35 mouse cellular contexts compared by ENCODE assay signal in the genomic region with DNA sequence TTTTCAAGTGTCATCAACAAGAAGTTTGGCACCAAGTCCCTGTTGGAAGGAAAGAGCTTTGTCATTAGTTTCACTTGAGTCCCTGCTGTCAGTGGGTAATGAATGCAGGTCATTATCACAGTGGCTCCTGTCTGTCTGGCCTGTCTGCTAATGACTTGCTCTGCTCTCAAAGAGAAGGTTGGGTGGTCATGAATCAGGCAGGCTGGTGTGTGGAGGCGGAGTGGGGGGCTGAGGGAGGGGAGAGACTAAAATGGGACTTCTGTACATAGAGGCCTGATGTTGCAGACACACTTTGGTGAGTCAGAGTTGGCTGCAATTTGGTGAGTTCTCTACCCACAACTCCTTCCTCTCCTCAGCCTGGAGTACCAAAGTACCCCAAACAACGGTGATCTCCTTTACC. TPM values are rescaled to one million over a fixed set of nuclear protein-coding genes. Genes with fewer than 3 reads are reported as not detected.
DNase-seq lines count a peak whose midpoint lies in the region; ATAC-seq and TF ChIP-seq lines count a peak whose summit lies in the region.
"Had no signal": no experiment of that assay in that cellular context is flagged by ENCODE, and none has a peak within 500 bp of the region (broad histone marks: within the 10 kb centered on the region; RNA-seq: fewer than 3 reads in every experiment).

No protein-coding gene starts in this region.

- H3K27ac ChIP-seq in forebrain, embryonic 11.5 days (ENCODE audit: low read depth, low read length): no peak overlapping the region
- H3K27ac ChIP-seq: embryonic facial prominence, embryonic 13.5 days; forebrain, embryonic 10.5 days; heart, embryonic 10.5 days; heart, embryonic 15.5 days; hindbrain, embryonic 12.5 days; limb, embryonic 10.5 days; limb, embryonic 15.5 days; liver, embryonic 13.5 days; macrophage; neural tube, embryonic 12.5 days; stomach, embryonic 15.5 days had no signal

- H3K4me3 ChIP-seq in forebrain, embryonic 11.5 days (ENCODE audit: low read depth, low read length): no peak overlapping the region
- H3K4me3 ChIP-seq: embryonic facial prominence, embryonic 13.5 days; forebrain, embryonic 10.5 days; heart, embryonic 10.5 days; heart, embryonic 15.5 days; hindbrain, embryonic 12.5 days; limb, embryonic 10.5 days; limb, embryonic 15.5 days; liver, embryonic 13.5 days; myocyte; neural tube, embryonic 12.5 days; stomach, embryonic 15.5 days had no signal

- no peaks in the 10 kb centered on the region for H3K27me3 ChIP-seq in forebrain, embryonic 11.5 days (ENCODE audit: control insufficient read depth, insufficient read depth, low read length)
- H3K27me3 ChIP-seq: embryonic facial prominence, embryonic 13.5 days; heart, embryonic 15.5 days; hindbrain, embryonic 12.5 days; limb, embryonic 15.5 days; liver, embryonic 13.5 days; neural tube, embryonic 12.5 days; stomach, embryonic 15.5 days had no signal

- no peak for ATAC-seq in forebrain, embryonic 11.5 days (replicated peaks; ENCODE audit: low FRiP score)
- ATAC-seq: activated CD4-positive, CD25-positive, alpha-beta regulatory T cell, adult 4 months; CD4-positive, CD25-positive, alpha-beta regulatory T cell, adult 4 months; forebrain, postnatal 0 days; intestine, postnatal 0 days; lung, postnatal 0 days; midbrain, embryonic 16.5 days had no signal

- DNase-seq in layer of hippocampus, adult 9-11 months: peak; percentile 26
- DNase-seq in layer of hippocampus, adult 9-10 months (ENCODE audit: low spot score): no peak
- DNase-seq in right cerebral cortex, adult 2 months (ENCODE audit: low spot score in 2 of 2): peak; percentile 13 to 17
- no peak for DNase-seq in right cerebral cortex, postnatal 4 days
- DNase-seq in brain, embryonic 14.5 days (ENCODE audit: low read depth): peak; percentile 9
- no peak for DNase-seq in forebrain, embryonic 11.5 days (ENCODE audit: low spot score)
- no peak for DNase-seq in kidney, postnatal 36 days
- DNase-seq: adrenal gland, adult 2 months; adrenal gland, postnatal 36 days; cerebellum, adult 11 months; cerebellum, adult 9-11 months; forebrain, postnatal 0 days; gastrocnemius, postnatal 14 days; kidney, adult 9 months; kidney, postnatal 14 days; liver, embryonic 13.5 days; lung, adult 18-20 months; thymus, postnatal 14 days had no signal

- no peak overlapping the region for H3K4me2 ChIP-seq in forebrain, embryonic 11.5 days (ENCODE audit: low read depth, low read length, severe bottlenecking)
- H3K4me2 ChIP-seq: embryonic facial prominence, embryonic 13.5 days; heart, embryonic 15.5 days; hindbrain, embryonic 12.5 days; limb, embryonic 15.5 days; liver, embryonic 13.5 days; neural tube, embryonic 12.5 days; stomach, embryonic 15.5 days had no signal

- H3K9ac ChIP-seq in forebrain, embryonic 11.5 days (ENCODE audit: low read length): no peak overlapping the region
- H3K9ac ChIP-seq: embryonic facial prominence, embryonic 13.5 days; forebrain, postnatal 0 days; heart, embryonic 15.5 days; hindbrain, embryonic 12.5 days; limb, embryonic 15.5 days; liver, embryonic 13.5 days; neural tube, embryonic 12.5 days; stomach, embryonic 15.5 days had no signal

- no peaks in the 10 kb centered on the region for H3K9me3 ChIP-seq in forebrain, embryonic 11.5 days (ENCODE audit: control insufficient read depth, low read length)
- H3K9me3 ChIP-seq: embryonic facial prominence, embryonic 13.5 days; forebrain, embryonic 10.5 days; heart, embryonic 10.5 days; heart, embryonic 15.5 days; hindbrain, embryonic 12.5 days; limb, embryonic 10.5 days; limb, embryonic 15.5 days; liver, embryonic 13.5 days; neural tube, embryonic 12.5 days; stomach, embryonic 15.5 days had no signal

- TF ChIP-seq POLR2A in brain, embryonic 14.5 days (IDR thresholded peaks at IDR 0.05; ENCODE audit: borderline replicate concordance, extremely low read depth, insufficient read depth, insufficient read length, poor library complexity, severe bottlenecking): no peak

- 64% methylated on average over 2 of the region's 2 CpGs for WGBS in forebrain, embryonic 11.5 days

- TF ChIP-seq CTCF in brain, embryonic 14.5 days (IDR thresholded peaks at IDR 0.05; ENCODE audit: borderline replicate concordance, extremely low read depth, insufficient read depth, insufficient read length): no peak

- H3K36me3 ChIP-seq in forebrain, embryonic 11.5 days (ENCODE audit: control insufficient read depth, insufficient read depth, low read length): no peaks in the 10 kb centered on the region
- H3K36me3 ChIP-seq: embryonic facial prominence, embryonic 13.5 days; forebrain, embryonic 10.5 days; heart, embryonic 10.5 days; heart, embryonic 15.5 days; hindbrain, embryonic 12.5 days; limb, embryonic 10.5 days; limb, embryonic 15.5 days; liver, embryonic 13.5 days; neural tube, embryonic 12.5 days; stomach, embryonic 15.5 days had no signal

- no peaks in the 10 kb centered on the region for H3K4me1 ChIP-seq in forebrain, embryonic 11.5 days (replicated peaks; ENCODE audit: control insufficient read depth, insufficient read depth, low read length)
- H3K4me1 ChIP-seq: embryonic facial prominence, embryonic 13.5 days; forebrain, embryonic 10.5 days; heart, embryonic 10.5 days; heart, embryonic 15.5 days; hindbrain, embryonic 12.5 days; limb, embryonic 10.5 days; limb, embryonic 15.5 days; liver, embryonic 13.5 days; neural tube, embryonic 12.5 days; stomach, embryonic 15.5 days had no signal

RNA-seq across cellular contexts. Expression of gene Foxi2, which starts 20.8 kb away (rescaled TPM):
- not detected in 2 replicates for polyA plus RNA-seq in brain, embryonic 14.5 days (2012; rRNA removed)
- polyA plus RNA-seq in forebrain, embryonic 11.5 days (2014; fragmentation: Nextera tagmentation; extraction: Ambion mirVana): 0.91 and 1.1 TPM in 2 replicates
- polyA plus RNA-seq: activated CD4-positive, CD25-positive, alpha-beta regulatory T cell, adult 4 months; adrenal gland, adult 2 months; CD4-positive, CD25-positive, alpha-beta regulatory T cell, adult 4 months; heart, embryonic 15.5 days; intestine, postnatal 0 days; limb, embryonic 15.5 days; liver, embryonic 13.5 days; lung, postnatal 0 days; macrophage; midbrain, embryonic 16.5 days; myocyte; neural tube, embryonic 12.5 days; stomach, embryonic 15.5 days; urinary bladder, adult 2 months had no signal

Comparison
In these comparisons a context has a peak if more than half of its experiments do, and no peak if none do; other contexts are left out.
1. DNase-seq: peak in layer of hippocampus, adult 9-11 months (single experiment), right cerebral cortex, adult 2 months (2 of 2) and brain, embryonic 14.5 days (single experiment); none in layer of hippocampus, adult 9-10 months (single experiment), right cerebral cortex, postnatal 4 days (single experiment), forebrain, embryonic 11.5 days (single experiment) and kidney, postnatal 36 days (0 of 2).